Mouse (Mus musculus) c-Kit-negative CD71-positive TER-119-positive erythroid progenitor cells, embryonic 14.5 days (primary cell): ENCODE results near the gene Fam198a.

Experiments
- DNase-seq: peaks from one replicate; pipeline ENCODE4 v3.0.0-alpha.2; 2013; ENCODE audit warnings: low read depth, low spot score

Gene Fam198a

DNA sequence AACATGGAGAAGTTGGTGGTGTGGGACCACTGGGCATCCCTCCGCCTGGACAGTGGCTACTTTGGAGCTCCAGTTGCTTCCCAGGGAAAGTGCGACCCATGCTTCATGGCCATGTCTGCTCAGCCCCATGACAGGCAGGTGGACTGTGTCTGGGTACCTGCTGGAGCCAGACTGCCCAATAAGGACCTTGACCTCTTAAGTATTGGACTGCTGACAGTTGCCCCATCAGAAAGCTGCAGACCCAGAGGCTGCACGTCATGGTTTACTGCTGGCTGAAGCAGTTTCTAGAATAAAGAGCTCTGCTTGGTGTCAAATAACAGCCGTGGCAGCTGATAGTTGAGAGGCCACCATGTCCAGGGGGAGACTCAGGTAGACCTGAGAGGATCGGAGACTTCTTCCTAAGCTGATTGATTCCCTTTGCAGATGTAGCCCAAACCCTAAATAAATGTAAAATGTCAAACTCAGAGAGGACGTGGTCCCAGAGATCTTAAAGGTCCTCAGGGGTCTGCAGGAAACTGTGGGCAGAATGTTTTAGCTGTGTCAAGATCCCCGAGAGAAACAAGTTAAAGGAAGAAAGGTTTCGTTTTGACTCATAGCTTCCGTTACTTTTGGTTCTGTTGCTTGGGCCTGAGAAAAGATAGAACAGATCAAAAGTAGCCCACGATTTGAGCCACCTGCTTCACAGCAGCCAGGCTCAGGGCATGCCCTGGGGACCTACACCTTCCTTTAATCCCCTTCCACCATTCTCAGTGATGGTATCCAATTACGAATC, 24.0 kb upstream of the Fam198a start:
- DNase-seq: no peak

DNA sequence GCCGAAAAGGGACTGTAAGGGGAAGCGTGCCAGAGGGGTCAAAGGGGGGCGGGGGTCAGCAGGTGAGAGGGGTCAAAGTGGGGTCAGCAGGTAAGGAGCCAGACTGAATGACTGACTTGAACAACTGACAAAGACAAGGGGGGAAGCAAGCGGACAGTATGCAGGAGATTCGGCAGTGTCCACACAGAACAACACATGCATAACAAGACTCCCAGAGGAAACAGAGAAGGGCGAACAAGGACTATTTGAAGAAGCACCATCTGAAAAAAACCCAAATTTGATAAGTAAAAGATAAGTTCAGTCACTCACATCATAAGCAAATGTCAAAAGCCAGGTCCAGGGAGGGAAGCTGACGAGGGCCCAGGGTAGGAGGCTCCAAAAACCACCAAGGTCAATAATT, 23.1 kb upstream of the Fam198a start:
- no peak for DNase-seq

DNA sequence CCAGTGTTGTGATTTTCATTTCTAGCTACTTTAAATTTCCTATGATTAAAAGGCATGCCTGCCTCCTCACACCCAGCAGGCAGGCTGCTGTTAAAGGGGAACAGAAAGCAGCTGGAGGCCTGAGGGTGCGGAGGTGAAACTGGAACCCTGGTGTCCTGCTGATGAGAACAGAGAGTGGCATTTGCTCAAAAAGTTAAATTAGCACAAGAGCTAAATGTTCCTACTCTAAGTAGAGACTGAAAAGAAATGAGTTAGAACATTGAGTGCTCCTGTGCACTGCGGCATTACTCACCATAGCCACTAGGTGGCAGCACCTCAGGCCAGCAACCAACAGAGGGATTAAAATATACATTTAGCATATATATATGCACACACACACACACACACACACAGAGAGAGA, 22.3 kb upstream of the Fam198a start:
- DNase-seq: peak; percentile 41

DNA sequence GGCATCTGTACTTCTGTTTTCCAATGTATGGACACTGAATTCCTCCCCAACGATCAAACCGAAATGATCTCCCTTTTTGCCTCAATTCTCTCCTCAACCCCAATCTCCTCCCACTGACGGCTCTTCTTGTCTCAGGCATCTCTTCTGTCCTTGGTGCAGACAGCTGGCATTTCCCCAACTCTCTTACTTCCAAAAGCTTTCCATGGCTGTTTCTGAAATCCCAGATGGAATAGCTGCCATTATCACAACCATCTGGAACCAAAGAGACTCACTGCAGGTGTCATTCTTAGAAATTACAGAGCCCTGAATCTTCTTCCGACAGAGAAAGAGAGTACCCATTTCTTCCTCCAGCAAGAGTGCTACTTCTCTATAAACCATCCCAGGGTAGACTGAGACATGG, 15.9 kb upstream of the Fam198a start:
- no peak for DNase-seq

DNA sequence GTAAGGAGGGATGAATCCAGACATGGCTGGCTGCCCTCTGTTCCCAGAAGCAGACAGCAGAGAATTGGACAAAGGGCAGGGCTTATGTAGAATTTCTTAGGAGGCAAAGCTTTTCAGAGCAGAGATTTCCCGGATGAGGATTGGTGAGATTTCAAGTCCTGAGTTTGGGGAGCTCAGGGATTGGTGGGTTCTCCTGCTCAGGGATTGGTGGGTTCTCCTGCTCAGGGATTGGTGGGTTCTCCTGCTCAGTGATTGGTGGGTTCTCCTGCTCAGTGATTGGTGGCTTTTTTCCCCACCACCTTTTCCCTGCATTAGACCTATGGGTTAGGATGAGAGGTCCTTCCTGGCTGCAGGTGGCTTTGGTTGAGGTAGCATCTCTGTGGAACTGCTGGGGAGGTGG, 13.8 kb upstream of the Fam198a start:
- no peak for DNase-seq

DNA sequence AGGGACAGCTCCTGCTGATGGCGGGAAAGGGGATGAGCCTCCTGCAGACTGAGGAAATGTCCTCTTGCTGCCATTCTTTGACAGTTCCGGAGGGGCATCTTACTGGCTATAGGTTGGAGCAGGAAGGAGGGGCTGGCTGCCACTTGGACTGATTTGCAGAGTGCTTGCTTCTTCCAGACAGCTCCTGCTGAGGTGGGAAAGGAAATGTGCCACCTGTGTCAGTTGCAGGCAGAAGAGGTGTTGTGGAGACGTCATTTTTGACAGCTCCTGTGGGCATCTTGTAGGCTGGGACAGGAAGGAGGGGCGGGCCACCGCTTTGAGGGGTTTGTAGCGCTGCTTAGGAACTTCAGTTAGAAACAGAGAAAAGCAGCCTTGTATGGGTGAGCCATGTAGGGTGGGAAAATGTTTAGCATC, 13.3 kb upstream of the Fam198a start:
- no peak for DNase-seq

DNA sequence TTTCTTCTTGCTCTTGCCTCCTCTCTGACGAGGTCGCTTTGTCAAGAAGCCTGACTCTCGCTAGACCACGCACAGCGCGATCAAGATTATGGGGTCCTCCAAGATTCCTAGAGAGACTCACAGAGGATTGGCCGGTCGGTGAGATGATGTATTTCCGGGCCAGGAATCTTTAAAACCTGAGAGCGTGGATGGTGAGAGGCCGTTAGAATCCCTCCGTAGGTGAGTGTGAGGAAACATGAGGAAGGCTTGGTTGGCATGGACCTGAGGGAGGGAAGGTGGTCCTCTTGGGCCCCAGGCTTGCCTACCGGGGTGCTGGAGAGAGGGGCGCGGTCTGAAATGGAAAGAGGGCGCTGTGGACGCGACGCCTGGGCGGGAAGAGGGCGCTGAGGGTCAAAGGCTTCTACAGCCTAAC, 12.8 kb upstream of the Fam198a start:
- no peak for DNase-seq

DNA sequence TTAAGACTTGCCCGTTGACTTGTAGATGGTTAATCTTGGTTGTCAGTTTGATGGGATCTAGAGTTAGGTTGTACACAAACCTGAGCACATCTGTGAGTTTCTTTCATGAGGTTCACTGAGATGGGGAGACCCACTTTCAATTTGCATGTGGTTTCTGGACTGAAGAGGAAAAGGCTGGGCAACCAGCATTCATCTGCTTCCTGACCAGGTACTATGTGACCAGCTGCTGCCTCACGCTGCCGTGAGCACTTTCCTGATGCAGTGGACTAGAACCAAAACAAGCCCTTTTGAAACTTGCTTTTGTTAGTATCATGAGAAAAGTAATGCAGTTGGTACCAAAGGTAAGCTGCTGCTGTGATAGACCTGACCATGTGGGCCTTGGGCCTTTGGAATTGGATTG, 7.8 kb upstream of the Fam198a start:
- DNase-seq: no peak

DNA sequence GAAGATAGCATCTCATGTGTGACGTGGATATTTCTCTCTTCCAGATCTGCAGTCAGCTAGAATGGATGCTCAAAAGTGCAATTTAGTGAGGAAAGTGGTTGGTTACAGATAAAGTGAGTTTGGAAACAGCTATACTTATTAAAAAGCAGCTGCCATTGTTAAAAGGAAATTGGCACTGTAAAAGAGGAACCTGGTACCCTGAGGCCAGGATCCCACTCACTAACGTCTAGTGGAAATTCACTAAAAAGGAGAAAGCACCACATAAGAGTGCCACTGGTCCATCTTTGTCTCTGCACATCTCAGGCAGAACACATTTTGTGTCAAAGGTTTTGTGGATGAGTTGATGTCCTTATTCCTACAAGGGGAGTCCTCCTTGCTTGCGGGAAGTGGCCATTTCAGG, 7.2 kb upstream of the Fam198a start:
- no peak for DNase-seq

DNA sequence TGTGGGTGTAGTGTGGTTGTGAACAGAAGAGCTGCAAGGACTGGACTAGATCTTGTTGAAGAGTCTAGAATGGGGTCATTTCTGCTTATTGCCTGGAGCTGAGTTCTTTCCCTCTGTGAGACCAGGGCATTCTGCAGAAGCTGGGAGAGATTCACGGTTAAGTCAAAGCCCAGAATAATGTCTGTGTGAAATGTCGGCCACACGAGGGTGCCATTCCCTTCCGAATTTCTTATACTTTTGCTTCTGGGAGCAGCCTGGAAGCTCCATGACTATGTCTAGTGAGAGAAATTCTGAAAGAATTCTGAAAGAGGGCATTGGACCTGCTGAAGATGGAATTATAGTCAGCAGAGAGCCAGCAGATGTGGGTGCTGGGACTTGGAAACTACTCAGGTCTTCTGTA, 3.0 kb upstream of the Fam198a start:
- DNase-seq: no peak

DNA sequence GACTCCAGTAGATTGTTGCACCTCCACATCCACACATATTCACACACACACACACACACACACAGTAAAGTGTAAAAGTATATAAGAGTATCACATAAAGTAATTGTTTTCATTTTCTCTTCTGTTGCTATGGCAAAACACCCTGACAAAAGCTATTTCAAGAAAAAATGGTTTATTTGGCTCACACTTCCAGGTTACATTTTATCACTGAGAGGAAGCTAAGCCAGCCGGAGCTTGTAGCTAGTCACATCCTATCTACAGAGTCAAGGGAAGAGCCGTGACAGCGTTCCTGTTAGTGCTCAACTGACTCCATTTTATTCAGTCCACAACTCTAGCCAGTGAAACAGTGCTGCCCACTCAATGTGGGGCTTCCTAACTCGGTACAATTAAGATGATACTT, 2.4 kb upstream of the Fam198a start:
- no peak for DNase-seq

DNA sequence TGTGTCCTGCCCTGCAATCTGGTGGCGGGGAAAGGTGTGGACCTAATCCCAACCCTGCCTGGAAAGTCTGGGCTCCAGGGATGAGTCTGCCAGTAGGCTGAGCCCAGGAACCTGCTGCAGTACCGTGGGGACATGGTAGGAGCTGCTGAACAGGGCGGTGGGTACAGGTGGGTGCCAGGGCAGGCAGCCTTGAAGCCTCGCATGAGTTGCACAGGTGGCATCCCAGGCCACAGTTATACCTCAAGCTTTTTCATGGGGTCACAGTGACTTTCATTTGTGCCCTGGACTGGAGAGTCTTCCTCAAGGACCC, 281 bp downstream of the Fam198a start:
- DNase-seq: no peak

DNA sequence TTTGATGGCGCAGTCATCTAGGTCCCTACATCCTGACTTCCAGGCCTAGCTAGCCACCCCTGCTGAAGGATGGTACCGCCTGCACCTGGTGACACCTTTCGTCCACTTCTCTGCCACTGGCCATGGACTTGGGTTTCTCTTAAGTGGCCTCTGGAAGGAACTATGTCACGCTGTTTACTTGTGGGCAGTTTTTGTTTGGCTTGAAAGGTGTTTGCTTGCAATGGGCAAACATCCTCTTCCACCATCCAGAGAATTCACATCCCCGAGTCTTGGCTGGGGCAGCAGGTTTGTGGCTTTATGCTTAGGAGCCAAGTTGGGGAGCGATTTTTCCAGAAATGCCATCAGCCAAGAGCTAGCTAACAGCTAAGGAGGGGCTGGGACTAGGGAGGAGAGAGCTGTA, 1.8 kb downstream of the Fam198a start:
- no peak for DNase-seq

DNA sequence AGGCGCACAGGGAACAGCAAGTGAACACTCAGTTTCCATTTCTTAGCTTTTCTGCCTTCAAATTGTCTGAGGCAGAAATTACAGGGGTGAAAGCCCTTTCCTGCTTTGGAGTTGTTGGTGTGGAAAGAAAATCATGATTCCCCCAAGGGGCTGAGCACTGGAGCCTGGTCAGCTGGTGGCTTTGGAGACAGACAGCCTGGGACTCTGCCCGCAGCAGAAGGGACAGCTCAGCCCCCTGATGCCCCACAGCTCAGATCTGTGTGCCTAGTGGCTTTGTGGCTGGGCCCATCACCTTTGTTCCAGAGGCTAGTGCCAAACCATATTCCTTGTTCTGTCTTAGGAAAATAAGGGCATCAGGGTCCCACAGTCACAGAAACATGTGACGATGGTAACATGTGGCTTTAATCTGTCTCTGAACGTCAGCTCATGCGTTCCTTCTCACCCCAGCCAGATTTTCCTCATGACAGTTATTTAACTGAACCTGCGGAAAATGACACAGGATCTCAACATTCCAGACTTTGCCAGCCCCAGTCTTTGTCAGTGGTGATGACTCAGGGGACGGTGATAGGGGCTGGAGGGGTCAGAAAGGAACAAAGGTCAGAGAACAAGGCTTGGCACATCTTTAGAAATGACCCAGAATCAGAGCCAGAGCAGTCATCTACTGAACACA, 9.3 kb downstream of the Fam198a start:
- DNase-seq: no peak

DNA sequence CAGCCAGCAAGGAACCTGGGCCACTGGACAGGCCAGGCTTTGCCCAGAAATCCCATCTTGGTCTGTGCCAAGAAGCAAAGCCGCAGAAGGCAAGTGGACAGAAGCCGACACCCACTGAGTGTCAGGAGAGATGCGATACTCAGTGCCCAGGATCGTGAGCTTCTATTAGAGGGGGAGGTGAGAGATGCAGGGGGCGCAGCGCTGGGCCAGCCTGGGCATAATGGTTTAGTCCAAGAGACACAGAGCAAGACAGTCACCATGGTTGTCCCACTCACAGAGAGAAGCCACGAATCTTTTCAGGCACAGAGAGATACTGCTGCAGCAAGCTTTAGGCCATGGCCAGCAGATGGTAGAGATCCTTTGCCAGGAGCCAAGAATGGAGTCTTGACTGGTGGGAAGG, 14.2 kb downstream of the Fam198a start:
- no peak for DNase-seq

DNA sequence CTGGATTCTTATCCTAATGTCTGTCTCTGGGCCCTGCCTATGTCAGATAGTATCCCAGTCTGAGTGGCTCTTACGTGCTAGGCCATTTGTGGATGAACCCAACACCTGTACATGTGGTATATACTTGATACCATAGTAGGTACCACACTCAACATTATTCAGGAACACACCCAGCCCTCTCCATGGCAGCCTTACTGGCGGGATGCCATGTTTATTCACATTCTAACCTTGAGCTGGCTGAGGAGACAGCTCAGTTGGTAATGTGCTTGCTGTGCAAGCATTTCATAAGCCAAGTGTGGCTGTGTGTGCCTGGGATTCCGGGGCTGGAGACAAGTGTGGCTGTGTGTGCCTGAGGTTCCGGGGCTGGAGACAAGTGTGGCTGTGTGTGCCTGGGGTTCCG, 17.5 kb downstream of the Fam198a start:
- DNase-seq: no peak

DNA sequence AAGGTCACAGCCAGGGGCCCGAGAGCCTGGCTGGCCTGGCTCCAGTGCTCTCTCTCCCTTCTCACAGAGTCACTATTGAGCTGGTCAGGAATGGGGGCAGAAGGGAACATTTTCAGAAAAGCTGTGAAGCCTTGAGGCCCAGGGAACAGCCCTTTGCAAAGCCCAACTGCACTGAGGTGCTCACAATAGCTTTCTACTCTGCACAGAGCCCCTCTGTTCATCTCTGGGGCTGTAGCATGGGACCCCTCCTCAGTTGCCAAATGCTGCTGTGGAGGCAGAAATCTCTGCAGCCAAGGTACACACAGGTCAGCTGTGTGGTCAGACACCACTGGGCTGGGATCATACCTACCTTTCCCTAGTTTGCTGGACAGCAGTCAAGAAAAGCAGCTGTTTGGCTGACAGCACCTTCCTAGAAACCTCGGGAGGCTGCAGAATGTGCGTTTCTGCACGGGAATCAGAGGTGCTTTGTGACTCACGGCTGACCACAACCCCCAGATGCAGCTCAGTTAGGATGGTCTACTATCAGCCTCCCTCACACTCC, 19.1 kb downstream of the Fam198a start:
- no peak for DNase-seq

DNA sequence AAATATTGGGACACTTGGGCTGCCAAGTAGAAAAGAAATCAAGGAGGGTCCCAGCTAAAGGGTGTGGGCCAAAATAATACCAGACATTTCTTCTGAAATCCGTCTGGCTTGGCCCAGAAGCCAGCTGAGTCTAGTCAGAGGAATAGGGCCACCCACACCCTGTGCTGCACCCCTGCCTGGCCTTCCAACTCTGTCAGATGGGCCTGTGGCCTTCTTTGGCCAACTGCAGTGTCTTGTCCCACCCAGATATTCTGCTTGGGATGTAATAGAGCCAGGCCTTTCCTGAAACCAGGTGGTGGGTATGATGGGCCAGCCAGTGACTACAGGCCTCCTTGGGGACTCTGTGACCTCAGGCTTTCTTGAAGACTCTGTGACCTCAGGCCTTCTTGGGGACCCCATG, 22.4 kb downstream of the Fam198a start:
- no peak for DNase-seq

DNA sequence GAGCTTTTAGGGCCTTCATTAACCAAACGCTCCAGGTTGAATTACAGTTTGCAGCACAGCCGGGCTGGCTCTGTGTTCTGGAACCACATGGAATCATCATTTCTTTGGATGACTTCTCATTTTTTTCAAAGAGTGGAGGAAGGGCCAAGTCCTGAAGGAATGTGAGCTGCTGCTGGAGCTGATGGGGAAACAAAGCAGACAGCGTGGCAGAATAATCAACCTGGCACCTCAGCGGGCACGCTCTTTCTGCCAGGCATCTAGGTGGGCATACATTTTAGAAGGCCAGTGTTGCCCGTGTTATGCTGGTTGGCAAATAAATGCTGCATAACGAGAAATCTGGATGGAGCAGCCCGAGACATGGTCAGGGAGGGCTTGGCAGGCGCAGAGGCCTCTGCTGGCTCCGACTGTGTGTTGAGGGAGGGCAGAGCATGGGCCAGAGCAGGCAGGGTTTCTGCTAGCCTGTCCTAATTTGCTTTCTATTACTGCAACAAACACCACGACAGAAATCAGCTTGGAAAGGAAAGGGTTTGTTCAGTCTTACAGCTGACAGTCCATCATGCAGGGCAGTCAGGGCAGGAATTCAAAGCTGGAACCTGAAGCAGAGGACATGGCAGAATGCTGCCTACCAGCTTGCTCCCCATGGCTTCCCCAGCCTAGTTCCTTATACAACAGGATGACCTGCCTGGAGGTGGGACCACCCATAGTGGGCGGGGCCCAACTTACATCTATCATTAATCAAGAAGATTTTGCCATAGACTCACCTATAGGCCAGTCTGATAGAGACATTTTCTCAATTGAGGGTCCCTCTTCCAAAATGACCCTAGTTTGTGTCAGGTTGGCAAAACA, 23.6 kb downstream of the Fam198a start:
- DNase-seq: no peak

DNA sequence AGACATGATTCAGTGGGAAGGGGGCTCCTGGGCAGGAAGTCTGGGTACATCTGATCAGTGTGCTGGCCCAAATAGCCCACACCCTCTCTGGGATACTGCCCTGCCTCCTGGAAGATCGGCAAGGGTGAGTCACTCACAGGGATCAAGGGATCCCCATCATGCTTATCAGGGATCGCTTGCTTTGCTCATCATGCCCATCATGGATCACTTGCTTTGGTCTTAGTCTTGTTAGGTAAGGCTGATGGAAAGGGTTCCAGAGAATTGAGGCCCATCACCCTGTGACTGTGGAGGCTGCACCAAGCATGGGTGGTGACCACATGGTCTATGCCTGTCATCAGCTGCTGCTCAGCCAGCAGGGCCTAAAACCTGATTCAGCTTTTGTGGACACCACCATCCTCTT, 24.5 kb downstream of the Fam198a start:
- no peak for DNase-seq

DNA sequence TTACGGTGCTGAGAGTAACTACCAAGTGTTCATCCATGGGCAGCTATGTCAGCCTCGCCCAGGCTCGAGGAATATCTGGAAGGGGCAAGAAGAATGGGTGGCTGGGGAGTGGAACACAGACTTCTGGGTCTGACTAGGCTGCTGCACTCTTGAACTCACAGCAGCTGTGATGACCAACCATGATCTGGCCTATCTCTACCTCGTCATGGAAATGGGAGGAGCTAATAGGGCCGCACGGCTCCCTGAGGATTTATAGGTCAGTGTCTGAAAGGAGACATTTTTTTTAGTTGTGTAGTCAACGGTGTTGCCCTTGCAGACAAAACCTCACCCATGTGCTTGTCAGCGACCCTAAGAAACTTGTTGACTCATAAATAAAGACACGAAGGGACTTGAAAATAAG, 30.3 kb downstream of the Fam198a start:
- DNase-seq: no peak

DNA sequence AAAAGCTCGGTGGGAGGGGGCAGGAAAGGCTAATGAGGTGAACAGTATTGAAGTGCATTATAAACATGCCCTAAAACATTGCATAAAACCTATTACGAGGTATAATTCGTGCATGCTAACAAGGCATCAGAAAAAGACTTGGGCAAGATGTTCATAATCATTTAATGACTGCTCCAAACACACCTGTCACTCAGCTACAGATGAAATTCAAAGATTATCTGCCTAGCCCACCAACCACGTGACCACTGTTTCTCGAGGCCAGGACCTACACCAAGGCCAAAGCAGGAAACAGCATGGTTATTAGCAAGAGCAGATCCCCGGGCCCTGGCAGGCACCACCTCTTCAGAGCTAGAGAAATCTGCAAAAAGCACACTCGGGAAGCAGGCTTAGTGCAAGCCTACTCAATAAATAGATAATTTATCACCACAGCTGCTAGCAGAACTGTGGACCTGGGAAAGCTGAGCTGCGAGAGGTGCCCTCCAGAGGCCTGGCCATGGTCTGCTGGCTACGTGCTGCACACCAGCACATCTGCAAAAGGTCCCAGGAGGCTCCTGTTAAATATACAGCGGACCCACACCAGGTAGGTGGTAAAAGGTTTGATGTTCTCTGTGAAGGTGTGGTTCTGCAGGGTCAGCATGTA, 30.8 kb downstream of the Fam198a start:
- no peak for DNase-seq
